Mouse (Mus musculus): ENCODE measurements around the gene Rflna. TPM values are rescaled to one million over a fixed set of nuclear protein-coding genes. Genes with fewer than 3 reads are reported as not detected.

Rflna gene
- polyA plus RNA-seq, 1 experiment from 2014 or later: 24.8 TPM

DNA sequence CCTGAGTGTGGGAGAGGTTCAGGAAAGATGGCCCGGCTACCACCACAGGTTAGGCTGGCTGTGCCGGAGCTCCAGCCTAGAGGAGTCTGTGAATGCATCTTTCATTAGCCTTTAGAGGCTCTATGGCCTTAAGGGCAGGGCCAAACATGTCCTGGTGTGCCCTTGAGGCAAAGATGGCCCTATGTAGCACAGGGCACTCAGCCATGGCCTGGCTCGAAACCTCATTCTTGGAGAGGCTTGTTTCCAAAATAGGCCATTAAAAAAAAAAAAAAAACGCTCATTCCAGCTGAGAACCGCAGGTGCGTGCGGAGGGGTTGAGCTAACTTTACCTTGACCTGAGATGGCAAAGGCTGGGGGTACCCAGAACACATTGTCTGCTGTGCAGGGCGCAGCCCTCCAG, 8.6 kb downstream of the Rflna start:
- no peak for ATAC-seq (ENCODE audit: insufficient number of reproducible peaks, insufficient read depth, low FRiP score, low TSS enrichment, low read depth)
- Histone ChIP-seq H3K27me3 (no peaks in the 10 kb centered on the region), H3K9ac (no peak overlapping the region), H3K4me3 (no peak overlapping the region), H3K4me1 (peaks cover 5% of the 10 kb centered on the region), H3K36me3 (peaks cover 77% of the 10 kb centered on the region), H3K9me3 (no peaks in the 10 kb centered on the region), H3K4me2 (no peak overlapping the region), H3K27ac (no peak overlapping the region)
- 90% methylated on average over 8 of the region's 8 CpGs for WGBS

DNA sequence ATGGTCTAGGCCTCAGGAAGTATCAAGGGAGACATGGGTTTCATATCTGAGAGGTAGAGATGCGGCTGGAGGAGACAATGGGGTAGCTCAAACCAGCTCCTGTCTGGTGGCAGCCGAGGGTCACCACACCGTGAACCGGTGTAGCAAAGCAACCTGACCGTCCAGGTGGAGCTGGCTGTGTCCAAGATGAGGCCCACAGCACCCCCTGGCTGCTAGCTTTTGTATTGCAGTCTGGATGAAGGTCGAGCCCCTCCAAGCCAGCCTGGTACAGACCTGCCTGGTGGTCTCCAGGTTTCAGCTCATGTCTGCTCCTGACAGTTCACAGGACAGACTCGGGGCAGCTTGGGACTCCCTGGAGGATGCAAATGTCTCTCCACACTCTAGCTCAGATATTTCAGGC, 11.5 kb downstream of the Rflna start:
- no peak overlapping the region for H3K4me2 ChIP-seq
- no peak for ATAC-seq (ENCODE audit: insufficient number of reproducible peaks, insufficient read depth, low FRiP score, low TSS enrichment, low read depth)
- peaks cover 14% of the 10 kb centered on the region for H3K4me1 ChIP-seq
- H3K36me3 ChIP-seq: peaks cover 96% of the 10 kb centered on the region
- H3K9me3 ChIP-seq: no peaks in the 10 kb centered on the region
- H3K9ac ChIP-seq: no peak overlapping the region
- no peaks in the 10 kb centered on the region for H3K27me3 ChIP-seq
- 40% methylated on average over 7 of the region's 7 CpGs for WGBS
- no peak overlapping the region for H3K27ac ChIP-seq
- H3K4me3 ChIP-seq: no peak overlapping the region

DNA sequence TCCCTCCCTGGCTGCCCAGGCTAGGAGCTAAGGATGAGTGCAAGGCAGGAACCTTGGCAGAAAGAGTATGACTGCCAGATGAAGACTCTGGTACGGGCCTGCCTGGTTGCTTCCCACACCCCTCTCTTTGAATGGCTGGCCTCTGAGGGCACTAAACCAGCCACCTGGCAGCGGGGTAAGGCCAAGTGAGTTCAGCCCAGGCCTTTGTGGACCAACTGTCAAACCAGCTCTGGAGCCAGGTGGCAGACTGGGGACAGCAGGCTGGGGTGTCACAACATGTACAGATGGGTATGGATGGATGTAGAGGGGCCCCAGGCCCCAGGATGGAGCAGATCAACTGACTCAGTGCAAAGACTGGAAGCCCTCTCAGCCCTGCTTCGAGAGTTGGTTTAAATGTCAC, 12.0 kb downstream of the Rflna start:
- H3K4me3 ChIP-seq: no peak overlapping the region
- H3K27ac ChIP-seq: no peak overlapping the region
- 97% methylated on average over 3 of the region's 3 CpGs for WGBS
- no peak for ATAC-seq (ENCODE audit: insufficient number of reproducible peaks, insufficient read depth, low FRiP score, low TSS enrichment, low read depth)
- H3K9me3 ChIP-seq: no peaks in the 10 kb centered on the region
- no peaks in the 10 kb centered on the region for H3K27me3 ChIP-seq
- no peak overlapping the region for H3K4me2 ChIP-seq
- peaks cover 96% of the 10 kb centered on the region for H3K36me3 ChIP-seq
- H3K9ac ChIP-seq: no peak overlapping the region
- peaks cover 14% of the 10 kb centered on the region for H3K4me1 ChIP-seq

DNA sequence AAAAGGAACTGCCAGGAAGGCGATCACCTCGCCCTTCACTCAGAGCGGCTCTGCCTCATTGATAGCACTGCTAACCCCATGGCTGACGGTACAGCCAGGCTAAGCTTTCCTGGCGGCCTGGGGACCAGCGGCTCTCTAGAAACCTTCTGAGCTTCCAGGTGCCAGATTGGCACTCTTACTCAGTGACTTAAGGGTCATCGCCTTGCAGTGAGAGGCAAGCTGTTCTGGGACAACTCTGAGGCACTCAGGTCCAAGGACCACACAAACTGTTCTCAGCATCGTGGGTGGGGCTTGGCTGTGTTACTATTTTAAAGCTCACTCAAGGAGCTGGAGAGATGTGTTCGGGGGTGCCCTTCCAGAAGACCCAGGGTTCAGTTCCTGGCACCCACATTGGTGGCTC, 12.6 kb downstream of the Rflna start:
- no peaks in the 10 kb centered on the region for H3K9me3 ChIP-seq
- peaks cover 96% of the 10 kb centered on the region for H3K36me3 ChIP-seq
- H3K4me2 ChIP-seq: no peak overlapping the region
- H3K27me3 ChIP-seq: no peaks in the 10 kb centered on the region
- H3K9ac ChIP-seq: no peak overlapping the region
- H3K4me3 ChIP-seq: no peak overlapping the region
- 90% methylated on average over 9 of the region's 9 CpGs for WGBS
- ATAC-seq (ENCODE audit: insufficient number of reproducible peaks, insufficient read depth, low FRiP score, low TSS enrichment, low read depth): no peak
- H3K4me1 ChIP-seq: peaks cover 14% of the 10 kb centered on the region
- H3K27ac ChIP-seq: no peak overlapping the region

DNA sequence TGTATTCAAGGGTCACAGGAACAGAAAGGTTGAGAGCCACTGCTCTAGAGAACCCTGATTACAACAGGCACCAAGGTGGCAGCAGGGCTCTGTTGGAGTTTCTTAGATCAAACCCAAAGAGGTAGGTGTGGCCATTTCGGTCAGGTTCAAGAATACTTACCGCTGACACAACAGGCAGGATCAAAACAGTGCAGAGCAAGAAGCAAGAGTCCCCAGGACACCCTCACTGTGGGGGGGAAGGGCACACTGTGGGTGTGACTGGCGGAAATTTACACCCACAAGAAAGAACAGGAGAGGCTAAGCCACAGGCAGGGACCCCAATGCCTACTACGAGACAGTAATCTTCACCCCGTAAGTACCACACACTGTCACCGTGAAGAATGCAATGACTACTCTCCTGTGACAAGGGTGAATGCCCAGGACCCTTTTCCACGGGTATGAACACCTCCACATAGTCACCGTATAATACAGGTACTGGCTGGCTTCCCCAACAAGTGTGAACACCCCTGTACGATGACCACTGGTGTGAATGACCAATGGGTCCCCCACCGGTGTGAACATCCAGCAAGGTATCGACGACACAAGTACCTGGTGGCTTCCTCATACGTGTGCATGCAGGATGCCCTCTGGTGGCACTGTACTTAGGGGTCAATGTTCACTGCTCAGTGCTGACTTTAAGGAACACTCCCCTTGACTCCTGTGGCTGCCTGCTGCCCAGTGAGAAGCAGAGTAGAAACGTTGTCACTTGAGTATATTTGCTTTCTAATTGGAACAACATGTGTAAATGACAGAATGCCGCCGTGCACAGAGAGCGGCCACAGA, 13.6 kb downstream of the Rflna start:
- ATAC-seq (ENCODE audit: insufficient number of reproducible peaks, insufficient read depth, low FRiP score, low TSS enrichment, low read depth): no peak
- Histone ChIP-seq H3K27me3 (no peaks in the 10 kb centered on the region), H3K9ac (0 out of 2 replicates have a peak overlapping the region, but pooled peaks have one; percentile 32), H3K36me3 (peaks cover 92% of the 10 kb centered on the region), H3K4me2 (no peak overlapping the region), H3K4me1 (peaks cover 14% of the 10 kb centered on the region), H3K27ac (0 out of 2 replicates have a peak overlapping the region, but pooled peaks have one; percentile 28), H3K9me3 (no peaks in the 10 kb centered on the region), H3K4me3 (no peak overlapping the region)
- WGBS: 77% methylated on average over 17 of the region's 17 CpGs

DNA sequence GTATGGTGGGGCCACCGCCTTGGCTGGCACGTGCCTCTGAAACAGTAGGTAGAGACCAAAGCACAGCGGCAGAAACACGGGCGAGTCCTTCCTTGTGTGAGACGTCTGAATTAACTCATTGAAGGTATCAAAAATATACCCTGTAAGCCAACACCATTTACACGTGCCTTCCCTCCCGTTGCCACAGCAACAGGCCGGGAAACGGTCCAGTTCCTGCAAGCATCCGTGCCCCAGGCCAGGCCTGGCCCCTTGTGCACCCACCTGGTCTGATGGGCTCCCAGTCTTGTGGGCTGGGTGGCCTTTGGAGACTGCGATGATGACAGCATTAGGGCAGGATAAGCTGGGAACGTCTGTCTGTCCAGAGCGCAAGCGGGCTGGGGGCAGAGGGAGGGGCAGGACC, 14.3 kb downstream of the Rflna start:
- WGBS: 56% methylated on average over 15 of the region's 15 CpGs
- peaks cover 14% of the 10 kb centered on the region for H3K4me1 ChIP-seq
- no peaks in the 10 kb centered on the region for H3K27me3 ChIP-seq
- H3K4me2 ChIP-seq: no peak overlapping the region
- 0 out of 2 replicates have a peak, but pooled peaks have one; percentile 17 for ATAC-seq (ENCODE audit: insufficient number of reproducible peaks, insufficient read depth, low FRiP score, low TSS enrichment, low read depth)
- peaks cover 92% of the 10 kb centered on the region for H3K36me3 ChIP-seq
- H3K27ac ChIP-seq: 0 out of 2 replicates have a peak overlapping the region, but pooled peaks have one; percentile 28
- H3K4me3 ChIP-seq: no peak overlapping the region
- H3K9me3 ChIP-seq: no peaks in the 10 kb centered on the region
- H3K9ac ChIP-seq: 0 out of 2 replicates have a peak overlapping the region, but pooled peaks have one; percentile 32

DNA sequence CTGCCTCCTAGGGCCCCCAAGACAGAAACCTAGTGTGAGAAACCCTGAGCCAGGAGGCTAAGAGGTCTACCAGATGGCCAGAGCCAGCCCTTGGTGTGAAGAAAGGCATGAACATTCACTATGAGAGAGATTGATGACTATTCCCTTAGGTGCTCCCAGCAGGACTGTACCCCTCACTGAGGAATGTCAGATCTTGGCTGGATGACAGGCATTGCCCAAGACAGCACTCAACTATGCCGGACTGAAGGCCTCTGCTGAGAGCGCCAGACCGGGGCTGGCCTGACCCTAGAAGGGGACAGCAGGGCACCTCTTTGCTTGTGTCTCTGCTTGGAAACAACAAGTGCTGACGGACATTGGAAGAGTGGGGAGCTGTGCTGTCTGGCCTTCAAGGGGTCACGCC, 16.1 kb downstream of the Rflna start:
- H3K4me1 ChIP-seq: peaks cover 14% of the 10 kb centered on the region
- no peak overlapping the region for H3K4me2 ChIP-seq
- no peak overlapping the region for H3K27ac ChIP-seq
- H3K36me3 ChIP-seq: peaks cover 92% of the 10 kb centered on the region
- no peaks in the 10 kb centered on the region for H3K27me3 ChIP-seq
- no peaks in the 10 kb centered on the region for H3K9me3 ChIP-seq
- H3K9ac ChIP-seq: no peak overlapping the region
- ATAC-seq (ENCODE audit: insufficient number of reproducible peaks, insufficient read depth, low FRiP score, low TSS enrichment, low read depth): no peak
- no peak overlapping the region for H3K4me3 ChIP-seq
- WGBS: 87% methylated on average over 5 of the region's 5 CpGs

DNA sequence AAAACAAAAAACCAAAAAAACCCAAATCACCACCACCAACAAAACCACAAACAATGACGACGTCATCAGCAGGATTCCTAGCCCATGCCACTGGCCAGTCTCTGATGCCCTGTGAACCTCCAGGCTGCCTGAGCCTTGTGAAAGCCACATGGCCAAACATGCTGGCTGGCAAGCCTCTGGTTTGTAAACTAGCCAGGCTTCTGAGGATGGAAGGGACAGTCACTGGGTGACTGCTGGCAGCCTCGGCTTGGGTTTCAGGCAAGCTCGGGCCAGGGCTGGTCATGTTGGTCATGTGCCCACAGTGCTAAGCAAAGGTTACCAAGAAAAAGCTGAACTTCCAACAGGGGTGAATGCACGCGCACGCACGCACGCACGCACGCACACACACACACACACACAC, 18.3 kb downstream of the Rflna start:
- 86% methylated on average over 11 of the region's 11 CpGs for WGBS
- Histone ChIP-seq H3K9me3 (no peaks in the 10 kb centered on the region), H3K9ac (no peak overlapping the region), H3K4me3 (no peak overlapping the region), H3K36me3 (peaks cover 94% of the 10 kb centered on the region), H3K4me2 (no peak overlapping the region), H3K27ac (no peak overlapping the region), H3K4me1 (peaks cover 14% of the 10 kb centered on the region), H3K27me3 (no peaks in the 10 kb centered on the region)
- ATAC-seq (ENCODE audit: insufficient number of reproducible peaks, insufficient read depth, low FRiP score, low TSS enrichment, low read depth): no peak

DNA sequence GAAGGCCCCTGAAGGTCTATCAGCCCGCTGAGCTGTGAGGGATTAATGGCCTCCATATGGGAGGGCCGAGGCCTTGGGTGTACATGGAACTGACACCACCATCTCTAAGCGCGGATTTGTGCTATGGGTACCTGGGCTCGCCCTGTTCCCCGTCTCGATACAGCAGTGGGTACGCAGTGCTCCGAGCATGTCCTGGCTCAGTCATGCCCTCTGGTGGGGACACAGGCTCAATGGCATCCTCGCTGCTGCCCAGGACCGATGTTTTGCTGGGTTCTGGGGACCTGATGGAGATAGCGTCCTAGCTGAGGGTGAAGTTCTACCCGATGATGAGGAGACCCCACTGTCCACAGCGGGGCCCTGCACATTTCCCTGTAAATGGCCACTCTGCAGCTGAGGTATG, 21.0 kb downstream of the Rflna start:
- peaks cover 94% of the 10 kb centered on the region for H3K36me3 ChIP-seq
- H3K27me3 ChIP-seq: no peaks in the 10 kb centered on the region
- H3K4me2 ChIP-seq: no peak overlapping the region
- WGBS: 77% methylated on average over 14 of the region's 14 CpGs
- no peak overlapping the region for H3K9ac ChIP-seq
- no peaks in the 10 kb centered on the region for H3K9me3 ChIP-seq
- ATAC-seq (ENCODE audit: insufficient number of reproducible peaks, insufficient read depth, low FRiP score, low TSS enrichment, low read depth): no peak
- H3K4me3 ChIP-seq: no peak overlapping the region
- H3K27ac ChIP-seq: no peak overlapping the region
- H3K4me1 ChIP-seq: no peaks in the 10 kb centered on the region

DNA sequence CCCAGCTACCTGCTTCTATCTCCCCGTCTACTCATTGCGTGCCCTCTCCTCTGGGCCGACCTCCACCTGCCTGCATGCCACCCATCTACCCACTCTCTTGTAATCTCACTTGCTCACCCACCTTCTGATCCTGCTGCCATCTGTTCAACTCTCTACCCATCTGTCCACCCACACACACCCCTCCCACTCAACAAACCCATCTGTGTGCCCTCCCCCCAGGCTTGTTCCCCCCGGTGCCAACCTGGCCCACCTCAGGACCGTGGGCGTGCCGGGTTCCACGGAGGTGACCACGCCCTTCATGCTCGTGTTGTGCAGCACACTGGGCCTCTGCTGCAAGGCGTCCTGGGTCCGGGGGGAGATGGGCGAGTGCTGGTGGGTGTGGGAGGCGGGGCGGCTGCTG, 25.4 kb downstream of the Rflna start:
- 95% methylated on average over 15 of the region's 15 CpGs for WGBS
- ATAC-seq (ENCODE audit: insufficient number of reproducible peaks, insufficient read depth, low FRiP score, low TSS enrichment, low read depth): no peak
- Histone ChIP-seq H3K9ac (no peak overlapping the region), H3K36me3 (peaks cover 100% of the 10 kb centered on the region), H3K4me1 (no peaks in the 10 kb centered on the region), H3K27ac (no peak overlapping the region), H3K9me3 (no peaks in the 10 kb centered on the region), H3K27me3 (no peaks in the 10 kb centered on the region), H3K4me3 (no peak overlapping the region), H3K4me2 (no peak overlapping the region)

DNA sequence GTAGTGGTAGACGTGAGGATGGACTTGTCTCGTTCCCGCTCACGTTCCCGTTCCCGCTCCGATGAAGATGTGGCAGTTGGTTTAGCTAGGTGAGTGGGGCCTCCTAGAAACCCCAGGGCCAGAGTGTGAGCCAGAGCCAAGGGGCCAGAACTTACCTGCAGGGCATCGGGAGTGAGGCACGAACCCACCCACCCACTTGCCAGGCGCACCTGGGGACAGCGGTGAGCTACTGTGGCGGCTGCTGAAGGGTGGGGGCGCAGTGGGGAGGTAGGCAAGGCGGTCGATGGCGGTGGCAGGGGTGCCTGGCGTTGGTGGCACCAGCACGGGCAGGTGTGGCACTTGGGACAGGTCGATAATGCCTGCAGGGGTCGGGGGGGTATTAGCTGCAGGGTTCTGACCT, 25.9 kb downstream of the Rflna start:
- Histone ChIP-seq H3K9ac (no peak overlapping the region), H3K36me3 (peaks cover 100% of the 10 kb centered on the region), H3K4me3 (no peak overlapping the region), H3K4me2 (no peak overlapping the region), H3K27me3 (no peaks in the 10 kb centered on the region), H3K4me1 (no peaks in the 10 kb centered on the region), H3K9me3 (no peaks in the 10 kb centered on the region), H3K27ac (no peak overlapping the region)
- ATAC-seq (ENCODE audit: insufficient number of reproducible peaks, insufficient read depth, low FRiP score, low TSS enrichment, low read depth): no peak
- WGBS: 95% methylated on average over 20 of the region's 20 CpGs

DNA sequence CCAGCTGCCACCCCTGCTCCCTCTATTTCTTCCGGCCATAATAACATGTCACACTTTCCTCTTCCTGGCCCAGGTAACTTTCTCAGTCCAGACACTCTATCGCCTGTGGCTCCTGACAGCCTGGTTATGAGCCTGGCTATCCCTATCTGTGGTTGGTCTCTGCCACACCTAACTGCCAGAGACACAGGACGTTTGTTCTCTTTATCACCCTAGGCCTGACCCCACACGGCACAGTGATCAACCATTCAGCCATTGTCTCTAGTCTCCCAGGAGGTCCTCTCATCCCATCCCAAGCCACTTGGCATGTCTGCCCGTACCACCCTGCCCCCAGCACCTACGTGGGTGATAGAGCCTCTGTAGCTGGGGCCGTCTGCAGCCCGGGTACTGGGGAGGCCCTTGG, 33.5 kb downstream of the Rflna start:
- Histone ChIP-seq H3K27ac (no peak overlapping the region), H3K4me1 (0 out of 2 replicates have a peak, but pooled peaks cover 3% of the 10 kb centered on the region), H3K36me3 (peaks cover 100% of the 10 kb centered on the region), H3K4me2 (no peak overlapping the region), H3K27me3 (no peaks in the 10 kb centered on the region), H3K9ac (no peak overlapping the region), H3K9me3 (no peaks in the 10 kb centered on the region), H3K4me3 (no peak overlapping the region)
- WGBS: 83% methylated on average over 8 of the region's 8 CpGs
- ATAC-seq (ENCODE audit: insufficient number of reproducible peaks, insufficient read depth, low FRiP score, low TSS enrichment, low read depth): no peak

Data from embryonic facial prominence, embryonic 13.5 days (tissue).